Mouse (Mus musculus) testis, adult 2 months (tissue): ENCODE data around the gene Anxa8.

Source experiments
- CTCF ChIP-seq: fragments of 200-500 bp; IDR thresholded peaks from 2 replicates; pipeline ENCODE4 v1.5.1; 2012; ENCODE audit warnings: low read depth, mild to moderate bottlenecking, inconsistent platforms, low read length, moderate library complexity; ENCODE audit not compliant: control insufficient read depth, insufficient read depth, insufficient replicate concordance
- POLR2A ChIP-seq: fragments of 200-500 bp; IDR thresholded peaks from 2 replicates; pipeline ENCODE4 v1.6.1; 2012; ENCODE audit warnings: low read depth, mild to moderate bottlenecking, inconsistent platforms, low read length, moderate library complexity; ENCODE audit not compliant: control insufficient read depth

GRCm38 (mm10) chr14:34071665-34072064 lies 14.1 kb upstream of the Anxa8 start:
- TF ChIP-seq CTCF = no peak
- TF ChIP-seq POLR2A = no peak
